Mouse (Mus musculus): Measurements from ENCODE around the gene Mybpc1. TPM values are rescaled to one million over a fixed set of nuclear protein-coding genes. Genes with fewer than 3 reads are reported as not detected.

The Mybpc1 gene
- 0.37 and 0.93 TPM in 2 replicates for polyA plus RNA-seq (2015; fragmentation: Nextera tagmentation; extraction: Ambion mirVana)

DNA sequence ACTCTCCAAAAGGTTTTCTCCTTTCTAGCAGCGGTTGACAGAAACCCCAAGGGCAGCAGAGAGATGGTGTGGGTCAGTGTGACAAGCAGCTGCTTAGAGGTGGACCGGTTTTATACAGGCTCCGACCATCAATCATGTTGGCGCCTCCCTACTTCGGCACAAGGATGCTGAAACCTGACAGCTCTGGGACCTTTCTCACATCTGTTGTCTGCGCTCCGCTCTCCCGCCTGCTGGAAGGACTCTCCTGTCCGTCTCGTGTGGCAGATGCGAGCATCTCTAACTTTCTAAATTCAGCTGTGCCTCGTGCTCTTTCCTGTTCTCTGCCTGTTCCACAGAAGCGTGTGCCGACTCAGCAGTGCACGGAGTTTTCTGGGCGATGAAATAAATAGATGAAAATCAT is at the start of gene Mybpc1:
Gene Mybpc1, minus strand, starts transcription at position 210 of the 400 bp plus-strand sequence.

DNA sequence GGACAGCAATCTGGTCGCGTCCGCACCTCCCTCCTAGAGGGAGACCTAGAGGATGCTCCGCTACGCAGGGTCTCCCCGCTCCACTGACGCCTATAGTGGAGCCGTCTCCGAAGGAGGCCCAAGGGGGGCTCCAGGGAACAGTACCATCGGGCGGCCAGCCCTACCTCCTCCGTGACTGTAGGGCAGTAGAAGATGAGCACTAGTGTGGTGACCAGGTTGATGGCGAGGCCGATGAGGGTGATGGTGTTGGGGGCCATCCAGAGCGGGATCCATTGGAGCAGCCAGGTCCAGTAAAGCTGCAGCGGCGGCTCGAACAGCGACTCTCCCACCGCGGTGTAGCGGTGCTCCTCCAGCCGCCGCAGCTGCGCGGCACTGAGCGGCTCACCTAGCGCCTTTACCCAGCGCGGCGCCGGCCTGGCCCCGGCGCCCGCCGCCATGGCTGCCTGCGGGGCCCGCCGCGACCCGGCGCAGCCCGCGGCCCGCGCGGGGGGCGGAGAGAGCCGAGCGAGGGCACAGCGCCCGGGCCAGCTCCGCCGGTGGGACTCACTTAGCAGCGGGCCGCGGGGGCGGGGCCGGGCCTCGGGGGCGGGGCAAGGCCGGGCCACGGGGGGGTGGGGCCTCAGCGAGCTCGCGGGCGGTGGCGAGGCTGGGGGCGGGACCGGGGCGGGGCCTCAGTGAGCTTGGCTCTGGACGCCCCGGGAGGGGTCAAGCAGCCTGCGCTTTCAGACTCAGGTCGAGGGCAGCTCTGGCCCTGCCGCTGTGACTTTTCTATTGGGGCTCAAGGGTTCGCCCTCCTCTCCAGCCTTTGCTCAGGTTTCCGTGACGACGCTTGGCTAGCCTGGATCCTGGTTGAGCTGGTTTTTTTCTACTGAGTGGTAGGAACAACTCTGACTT is 101.3 kb downstream of the Mybpc1 start, which contains the start of gene Chpt1:
Gene Chpt1, minus strand, starts transcription at position 653 of the 894 bp plus-strand sequence.

Other genes starting within 250 kb of the Mybpc1 start
- 2.9 and 4.3 TPM in 2 replicates for gene Dram1, start 226.1 kb downstream of the Mybpc1 start, polyA plus RNA-seq (2015; fragmentation: Nextera tagmentation; extraction: Ambion mirVana)
- gene Gnptab, start 226.0 kb downstream of the Mybpc1 start, polyA plus RNA-seq (2015; fragmentation: Nextera tagmentation; extraction: Ambion mirVana): 4.6 and 5.0 TPM in 2 replicates
- gene Sycp3, start 145.6 kb downstream of the Mybpc1 start, polyA plus RNA-seq (2015; fragmentation: Nextera tagmentation; extraction: Ambion mirVana): 0.12 TPM in 1 of 2 replicates, not detected in the other
- gene Chpt1, start 101.1 kb downstream of the Mybpc1 start, polyA plus RNA-seq (2015; fragmentation: Nextera tagmentation; extraction: Ambion mirVana): 10.5 and 13.9 TPM in 2 replicates
- gene Spic, start 79.9 kb upstream of the Mybpc1 start, polyA plus RNA-seq (2015; fragmentation: Nextera tagmentation; extraction: Ambion mirVana): 22.0 and 34.6 TPM in 2 replicates
- 65.8 and 72.7 TPM in 2 replicates for gene Arl1, start 125.7 kb upstream of the Mybpc1 start, polyA plus RNA-seq (2015; fragmentation: Nextera tagmentation; extraction: Ambion mirVana)
- 8.4 and 9.7 TPM in 2 replicates for gene Utp20, start 221.7 kb upstream of the Mybpc1 start, polyA plus RNA-seq (2015; fragmentation: Nextera tagmentation; extraction: Ambion mirVana)